Mouse (Mus musculus): ENCODE results near the gene Metap2.
"Not testable (repeated sequence)": the region's sequence is repeated elsewhere in the genome, so short reads cannot be mapped to it uniquely, and the experiment has no call there.

The Metap2 gene

DNA sequence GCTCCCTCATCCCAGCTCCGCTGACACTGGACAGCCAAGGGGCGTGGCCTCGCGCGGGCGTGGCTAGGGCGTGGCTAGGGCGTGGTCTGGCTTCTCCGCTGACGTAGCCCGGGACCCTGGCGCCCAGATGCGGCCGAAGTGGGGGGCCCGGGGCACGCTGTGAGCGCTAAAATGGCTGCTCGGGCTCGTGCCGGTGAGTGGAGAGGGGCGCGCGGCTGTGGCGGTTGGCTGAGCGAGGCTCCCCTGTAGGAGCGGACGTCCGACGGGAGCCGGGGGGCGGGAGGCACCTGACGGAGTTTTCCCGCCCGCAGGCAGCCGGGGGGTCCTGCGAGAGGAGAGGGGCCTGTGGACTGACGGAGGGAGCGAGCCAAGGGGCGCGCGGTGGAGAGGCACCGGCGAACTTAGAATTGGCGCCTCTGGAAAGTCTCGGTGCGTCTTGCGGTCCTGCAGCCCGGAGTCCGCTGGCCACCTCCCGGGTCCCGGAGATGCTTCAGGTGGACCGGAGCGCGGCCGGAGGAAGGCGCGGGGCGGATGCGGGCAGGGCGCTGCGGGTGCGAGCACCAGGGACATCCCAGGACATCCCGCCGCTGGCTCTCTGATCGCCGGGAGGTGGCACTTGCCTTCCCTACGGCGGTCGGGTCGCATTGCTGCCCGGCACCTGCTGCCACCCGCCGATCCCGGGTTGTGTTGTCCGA is 63.0 kb downstream of the Metap2 start:
- peak; percentile 50 to 76 for DNase-seq

- DNase-seq: no peak
These were observed 63.6 kb downstream of the Metap2 start for GRCm38 (mm10) chr10:93833370-93833698.

- DNase-seq: no peak
These were observed 64.1 kb downstream of the Metap2 start for GRCm38 (mm10) chr10:93832811-93833210.

- DNase-seq: no peak
These were observed 64.9 kb downstream of the Metap2 start for GRCm38 (mm10) chr10:93831730-93832574.

GRCm38 (mm10) chr10:93830931-93831729 is 65.8 kb downstream of the Metap2 start, which contains the start of gene Usp44:
TSS of gene Usp44 (plus strand) at chr10:93831555.
- no peak for DNase-seq

GRCm38 (mm10) chr10:93829898-93830831 is 66.7 kb downstream of the Metap2 start:
- DNase-seq: no peak

GRCm38 (mm10) chr10:93818661-93819060 is 78.2 kb downstream of the Metap2 start:
- DNase-seq: peak; percentile 73 to 86

DNA sequence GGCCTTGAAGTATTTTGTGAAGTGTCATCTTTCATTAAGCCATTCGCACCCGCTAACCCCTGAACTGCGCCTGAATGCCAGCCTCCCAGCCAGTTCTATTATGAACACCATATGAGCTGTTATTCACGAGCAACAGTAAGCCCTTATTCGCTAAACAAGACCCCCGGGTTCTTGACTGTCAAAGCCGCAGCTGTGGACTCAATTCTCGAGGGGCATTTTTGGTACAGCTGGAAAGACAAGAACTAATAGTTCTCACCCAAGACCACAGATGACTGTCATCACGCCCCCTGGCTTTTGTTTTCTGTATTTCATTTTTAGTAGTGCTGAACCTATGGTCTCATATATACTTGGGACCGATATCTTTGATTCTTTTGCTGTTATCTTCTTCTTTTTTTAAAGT is 83.1 kb downstream of the Metap2 start:
- no peak for DNase-seq

DNA sequence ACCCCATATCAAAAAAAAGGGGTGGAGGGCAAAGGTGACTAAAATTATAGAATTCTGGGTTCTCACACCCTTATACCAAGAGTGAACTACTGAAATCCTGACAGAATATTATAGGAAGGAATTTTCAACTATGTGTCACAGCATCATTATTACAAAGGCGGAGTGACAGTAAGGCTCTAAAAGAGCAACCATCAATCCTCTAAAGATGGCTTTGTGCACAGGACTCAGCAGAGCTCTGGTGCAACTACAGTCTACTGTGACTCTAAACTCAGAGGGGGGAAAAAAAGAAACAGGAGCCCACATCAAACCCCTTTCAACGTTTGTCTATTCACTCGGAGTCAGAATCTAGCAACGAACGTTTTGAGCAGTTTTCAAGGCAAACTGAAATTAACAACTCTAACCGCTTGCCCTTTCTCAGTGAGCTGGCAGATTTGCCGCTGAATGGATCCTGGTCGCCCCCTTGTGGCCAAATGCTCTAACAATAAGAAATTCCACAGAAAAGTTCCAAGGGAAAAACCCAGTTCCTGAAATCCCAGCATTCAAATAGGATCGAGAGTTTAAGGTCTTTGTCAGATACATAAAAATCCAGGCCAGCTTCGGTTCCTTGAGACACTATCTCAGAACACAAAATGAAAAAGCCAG is 84.0 kb downstream of the Metap2 start:
- peak; percentile 66 to 89 for DNase-seq

GRCm38 (mm10) chr10:93812098-93812497 is 84.8 kb downstream of the Metap2 start:
- DNase-seq: no peak

GRCm38 (mm10) chr10:93810590-93811185 is 86.2 kb downstream of the Metap2 start:
- no peak for DNase-seq

GRCm38 (mm10) chr10:93809438-93809837 is 87.5 kb downstream of the Metap2 start:
- not testable (repeated sequence) for DNase-seq
